Mouse (Mus musculus) kidney, embryonic 14.5 days (tissue): Measurements from ENCODE around the gene Pdcl2. TPM values are rescaled to one million over a fixed set of nuclear protein-coding genes. Genes with fewer than 3 reads are reported as not detected.

ENCODE experiments used
- ATAC-seq: fragments of 200-750 bp; cut with Nextera tagmentation; 2 replicates; pipeline ENCODE4 v1.8.0; 2017; ENCODE audit warnings: moderate number of reproducible peaks, mild to moderate bottlenecking, moderate TSS enrichment, moderate library complexity; ENCODE audit not compliant: low FRiP score, low TSS enrichment
- H3K27ac ChIP-seq: fragments of 300-500 bp; sonication (generic); 2 replicates; pipeline ENCODE4 v1.5.1; 2014; ENCODE audit warnings: low read depth, mild to moderate bottlenecking, low read length, moderate library complexity, mixed read lengths
- H3K27me3 ChIP-seq: fragments of 300-500 bp; sonication (generic); 2 replicates; pipeline ENCODE4 v1.6.1; 2014; ENCODE audit warnings: mild to moderate bottlenecking, low read length; ENCODE audit not compliant: control insufficient read depth, insufficient read depth
- H3K36me3 ChIP-seq: fragments of 300-500 bp; sonication (generic); 2 replicates; pipeline ENCODE4 v1.6.1; 2014; ENCODE audit warnings: low read length, mixed read lengths; ENCODE audit not compliant: control insufficient read depth, insufficient read depth
- H3K4me1 ChIP-seq: fragments of 300-500 bp; sonication (generic); 2 replicates; pipeline ENCODE4 v1.6.1; 2014; ENCODE audit warnings: low read length, mixed read lengths; ENCODE audit not compliant: control insufficient read depth, insufficient read depth
- H3K4me2 ChIP-seq: fragments of 300-500 bp; sonication (generic); replicated peaks from 2 replicates; pipeline ENCODE4 v1.6.1; 2014; ENCODE audit warnings: low read depth, mild to moderate bottlenecking, low read length
- H3K4me3 ChIP-seq: fragments of 300-500 bp; sonication (generic); 2 replicates; pipeline ENCODE4 v1.5.1; 2014; ENCODE audit warnings: mild to moderate bottlenecking, low read length
- H3K9ac ChIP-seq: fragments of 300-500 bp; sonication (generic); 2 replicates; pipeline ENCODE4 v1.6.1; 2014; ENCODE audit warnings: low read depth, mild to moderate bottlenecking, low read length, moderate library complexity
- H3K9me3 ChIP-seq: fragments of 300-500 bp; sonication (generic); 2 replicates; pipeline ENCODE4 v1.6.1; 2016; ENCODE audit warnings: low read length; ENCODE audit not compliant: control insufficient read depth
- WGBS: fragments of 180-500 bp; shearing (Covaris S2); extraction: QIAGEN DNeasy Blood & Tissue Kit; methylation state at CpG from one replicate; pipeline ENCODE4 v1.1.7; 2014; 5-methylcytosine and 5-hydroxymethylcytosine counted together
- polyA plus RNA-seq: library from polyadenylated mRNA; unstranded; fragments of >200 nt; fragmentation: Nextera tagmentation; extraction: Ambion mirVana; gene quantifications from 2 replicates; pipeline ENCODE4 v1.2.1, GENCODE M21; 2014

Gene Pdcl2
- polyA plus RNA-seq, 1 experiment from 2014 or later = not detected

DNA sequence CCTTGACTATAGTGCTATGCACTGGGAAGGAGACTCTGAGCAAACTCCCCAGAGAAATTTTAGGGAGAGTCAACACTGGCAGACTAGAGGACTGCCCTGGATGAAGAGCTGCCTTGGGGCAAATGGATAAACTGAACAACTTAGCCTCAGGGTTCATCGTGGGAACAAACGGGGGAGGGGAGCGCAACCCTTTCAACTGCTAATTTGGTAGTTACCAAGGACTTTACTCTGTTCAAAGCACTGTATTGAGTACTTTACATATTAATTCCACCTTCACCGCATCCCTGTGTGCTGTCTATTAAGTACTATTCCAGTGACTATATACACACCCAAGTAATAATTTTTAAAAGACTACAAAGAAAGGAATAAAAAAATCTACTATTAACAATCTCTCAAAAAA is 45.3 kb downstream of the Pdcl2 start:
- Histone ChIP-seq H3K27me3 (no peaks in the 10 kb centered on the region), H3K27ac (no peak overlapping the region), H3K4me3 (no peak overlapping the region), H3K36me3 (no peaks in the 10 kb centered on the region), H3K4me2 (no peak overlapping the region), H3K9ac (no peak overlapping the region), H3K9me3 (no peaks in the 10 kb centered on the region), H3K4me1 (no peaks in the 10 kb centered on the region)
- ATAC-seq = no peak
- WGBS = 61% methylated on average over 4 of the region's 4 CpGs

DNA sequence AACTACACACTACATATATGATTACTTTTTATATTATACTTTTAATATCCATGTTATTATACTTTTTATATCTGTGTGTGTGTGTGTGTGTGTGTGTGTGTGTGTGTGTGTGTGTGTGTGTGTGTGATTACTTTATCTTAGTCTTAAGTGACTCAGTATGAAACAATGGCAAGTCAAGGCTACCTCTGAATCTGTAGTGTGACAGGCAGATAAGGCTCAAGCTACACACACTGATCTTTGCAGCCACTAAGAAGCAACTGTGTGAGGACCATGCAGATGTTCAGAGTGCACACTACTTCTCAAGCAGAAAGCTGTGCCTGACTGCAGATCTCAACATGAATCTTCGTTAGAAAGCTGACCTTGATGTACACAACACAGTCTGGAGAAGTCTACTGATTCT is 47.1 kb downstream of the Pdcl2 start:
- Histone ChIP-seq H3K27ac (no peak overlapping the region), H3K36me3 (no peaks in the 10 kb centered on the region), H3K9ac (no peak overlapping the region), H3K4me1 (no peaks in the 10 kb centered on the region), H3K4me2 (no peak overlapping the region), H3K27me3 (no peaks in the 10 kb centered on the region), H3K4me3 (no peak overlapping the region), H3K9me3 (no peaks in the 10 kb centered on the region)
- 84% methylated on average over 1 of the region's 1 CpGs for WGBS
- ATAC-seq = no peak

DNA sequence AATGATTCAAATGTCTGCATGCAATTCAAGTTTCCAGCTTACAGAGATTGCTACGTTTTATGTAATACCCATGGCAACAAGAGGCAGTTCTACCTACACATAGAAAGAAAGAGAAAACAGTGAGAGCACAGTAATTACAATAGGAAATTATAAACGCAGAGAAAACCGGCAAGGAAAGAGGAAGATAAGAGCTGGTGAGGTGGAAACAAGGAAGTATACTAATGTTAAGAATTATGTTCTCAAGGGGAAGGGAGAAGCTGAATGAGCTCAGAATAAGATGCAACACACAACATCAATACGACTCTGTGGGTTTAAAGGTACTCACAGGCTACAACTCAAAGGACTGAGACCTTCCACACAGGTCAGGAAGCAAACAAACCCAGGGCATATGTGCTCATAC is 56.0 kb downstream of the Pdcl2 start:
- 84% methylated on average over 4 of the region's 4 CpGs for WGBS
- H3K36me3 ChIP-seq = no peaks in the 10 kb centered on the region; the same call in 1 of the 2 replicates
- no peaks in the 10 kb centered on the region for H3K27me3 ChIP-seq
- H3K4me1 ChIP-seq = no peaks in the 10 kb centered on the region
- no peaks in the 10 kb centered on the region for H3K9me3 ChIP-seq
- H3K4me2 ChIP-seq = no peak overlapping the region
- no peak for ATAC-seq
- no peak overlapping the region for H3K27ac ChIP-seq
- H3K4me3 ChIP-seq = no peak overlapping the region
- H3K9ac ChIP-seq = no peak overlapping the region

Other genes starting within 250 kb of the Pdcl2 start
- 26.0 and 35.3 TPM in 2 replicates for gene Srd5a3, start 190.9 kb downstream of the Pdcl2 start, polyA plus RNA-seq
- 127 and 139 TPM in 2 replicates for gene Tmem165, start 147.3 kb downstream of the Pdcl2 start, polyA plus RNA-seq
- 11.6 and 15.5 TPM in 2 replicates for gene Clock, start 26.4 kb downstream of the Pdcl2 start, polyA plus RNA-seq
- 0.27 and 0.33 TPM in 2 replicates for gene Nmu, start 32.6 kb upstream of the Pdcl2 start, polyA plus RNA-seq
- not detected in 2 replicates for gene Gm7271, start 152.9 kb upstream of the Pdcl2 start, polyA plus RNA-seq
- 29.3 and 41.3 TPM in 2 replicates for gene Exoc1, start 198.2 kb upstream of the Pdcl2 start, polyA plus RNA-seq